Mouse (Mus musculus): Measurements from ENCODE around the gene Cxcr5. TPM values are rescaled to one million over a fixed set of nuclear protein-coding genes. Genes with fewer than 3 reads are reported as not detected.
"Not testable (repeated sequence)": the region's sequence is repeated elsewhere in the genome, so short reads cannot be mapped to it uniquely, and the experiment has no call there.

Gene Cxcr5
- polyA plus RNA-seq, 1 experiment from 2014 or later: 0.06 TPM

DNA sequence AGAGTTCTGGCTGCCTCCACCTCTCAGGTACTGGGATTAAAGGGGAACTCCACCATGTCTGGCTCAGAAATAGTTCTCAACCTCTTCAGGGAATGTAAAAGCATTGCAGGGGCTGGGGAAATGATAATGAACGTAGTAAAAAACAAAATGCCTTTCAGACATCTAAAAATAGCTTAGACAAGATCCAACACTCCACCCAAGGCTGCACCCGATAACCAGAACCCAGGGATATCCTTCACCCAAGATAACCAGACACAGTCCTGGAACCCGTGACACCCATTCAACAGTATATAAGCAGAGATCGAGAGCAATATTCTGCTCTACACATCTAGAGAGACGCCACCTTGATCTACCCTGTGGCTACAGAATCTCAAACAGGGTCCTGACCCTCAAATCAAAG, 18.4 kb upstream of the Cxcr5 start:
- 62% methylated on average over 5 of the region's 5 CpGs for WGBS (ENCODE audit: insufficient replicate concordance)
- Histone ChIP-seq H3K9ac (ENCODE audit: low read depth, low read length) (no peak overlapping the region), H3K27me3 (ENCODE audit: control insufficient read depth, insufficient read depth, low read length) (no peaks in the 10 kb centered on the region), H3K9me3 (replicated peaks; ENCODE audit: control insufficient read depth, low read length) (no peaks in the 10 kb centered on the region), H3K4me2 (no peak overlapping the region; the same call in 1 of the 2 replicates), H3K4me3 (ENCODE audit: low read depth, low read length) (no peak overlapping the region), H3K4me1 (ENCODE audit: control insufficient read depth, insufficient read depth, low read length) (peaks cover 2% of the 10 kb centered on the region; the same call in 1 of the 2 replicates), H3K27ac (ENCODE audit: low read depth, low read length) (no peak overlapping the region), H3K36me3 (ENCODE audit: control insufficient read depth, insufficient read depth, low read length) (no peaks in the 10 kb centered on the region)
- no peak for ATAC-seq (replicated peaks; ENCODE audit: insufficient number of reproducible peaks, low FRiP score, low TSS enrichment)

DNA sequence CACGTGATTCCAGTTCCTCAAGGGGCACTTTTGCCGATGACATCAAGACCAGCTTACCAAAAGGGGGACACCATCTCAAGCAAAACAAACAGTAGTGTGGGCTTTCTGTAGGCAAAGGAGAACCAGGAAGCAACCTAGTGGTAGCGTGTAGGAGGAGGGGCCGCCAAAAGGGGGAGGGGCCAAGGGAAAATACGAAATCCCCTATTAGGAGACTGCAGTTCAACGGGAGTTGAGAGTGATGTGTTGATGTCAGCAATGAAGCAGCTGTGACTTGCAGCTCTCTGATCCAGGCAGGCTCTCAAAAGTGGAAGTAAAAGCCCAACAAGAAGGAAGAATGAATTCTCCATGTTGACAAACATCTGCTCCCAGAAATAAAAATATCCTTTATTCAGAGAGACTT, 17.7 kb upstream of the Cxcr5 start:
- H3K36me3 ChIP-seq (ENCODE audit: control insufficient read depth, insufficient read depth, low read length): no peaks in the 10 kb centered on the region
- H3K27me3 ChIP-seq (ENCODE audit: control insufficient read depth, insufficient read depth, low read length): no peaks in the 10 kb centered on the region
- H3K9ac ChIP-seq (ENCODE audit: low read depth, low read length): no peak overlapping the region
- peaks cover 2% of the 10 kb centered on the region; the same call in 1 of the 2 replicates for H3K4me1 ChIP-seq (ENCODE audit: control insufficient read depth, insufficient read depth, low read length)
- no peak overlapping the region for H3K27ac ChIP-seq (ENCODE audit: low read depth, low read length)
- WGBS (ENCODE audit: insufficient replicate concordance): 22% methylated on average over 6 of the region's 6 CpGs
- no peak for ATAC-seq (replicated peaks; ENCODE audit: insufficient number of reproducible peaks, low FRiP score, low TSS enrichment)
- H3K4me3 ChIP-seq (ENCODE audit: low read depth, low read length): no peak overlapping the region
- H3K9me3 ChIP-seq (replicated peaks; ENCODE audit: control insufficient read depth, low read length): no peaks in the 10 kb centered on the region
- H3K4me2 ChIP-seq: peak overlapping the region; percentile 45

DNA sequence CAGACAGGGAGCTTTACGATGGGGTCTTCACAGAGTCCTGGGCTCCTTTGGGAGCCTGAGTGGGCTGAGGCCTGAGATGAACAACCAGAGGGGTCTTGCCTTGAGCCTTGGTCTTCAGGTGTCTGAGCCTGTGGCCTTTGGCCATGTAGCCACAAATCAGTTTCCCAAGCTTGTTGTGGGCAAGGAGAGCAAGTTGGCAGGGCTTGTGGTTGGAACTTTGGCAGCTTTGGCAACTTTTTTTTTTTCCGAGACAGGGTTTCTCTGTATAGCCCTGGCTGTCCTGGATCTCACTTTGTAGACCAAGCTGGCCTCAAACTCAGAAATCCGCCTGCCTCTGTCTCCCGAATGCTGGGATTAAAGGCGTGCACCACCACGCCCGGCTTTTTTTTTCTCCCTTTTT, 14.4 kb upstream of the Cxcr5 start:
- not testable (repeated sequence) for H3K27me3 ChIP-seq (ENCODE audit: control insufficient read depth, insufficient read depth, low read length); H3K9me3 ChIP-seq (replicated peaks; ENCODE audit: control insufficient read depth, low read length); H3K27ac ChIP-seq (ENCODE audit: low read depth, low read length); H3K4me3 ChIP-seq (ENCODE audit: low read depth, low read length); ATAC-seq (replicated peaks; ENCODE audit: insufficient number of reproducible peaks, low FRiP score, low TSS enrichment); H3K36me3 ChIP-seq (ENCODE audit: control insufficient read depth, insufficient read depth, low read length); H3K4me2 ChIP-seq; H3K9ac ChIP-seq (ENCODE audit: low read depth, low read length); H3K4me1 ChIP-seq (ENCODE audit: control insufficient read depth, insufficient read depth, low read length)
- WGBS (ENCODE audit: insufficient replicate concordance): 83% methylated on average over 7 of the region's 7 CpGs

DNA sequence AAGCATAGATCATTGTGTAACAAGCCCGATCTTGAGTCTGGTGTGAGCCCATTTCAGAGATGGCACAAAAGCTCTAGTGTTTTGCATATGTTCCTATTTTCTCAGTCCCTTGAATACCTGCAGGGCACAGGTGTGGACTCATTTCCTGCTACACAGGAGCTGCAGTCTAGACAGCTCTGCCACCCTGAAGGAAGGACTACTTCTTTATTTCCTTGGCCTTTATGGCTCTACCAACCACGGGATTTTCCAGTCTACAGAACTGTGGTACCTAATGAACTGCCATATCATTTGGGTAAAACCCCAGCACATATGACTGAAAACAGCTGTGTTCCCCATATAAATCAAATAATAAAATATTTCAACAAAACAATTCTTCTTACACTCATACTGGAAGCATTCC, 13.4 kb upstream of the Cxcr5 start:
- Histone ChIP-seq H3K27me3 (ENCODE audit: control insufficient read depth, insufficient read depth, low read length) (no peaks in the 10 kb centered on the region), H3K4me2 (no peak overlapping the region), H3K4me3 (ENCODE audit: low read depth, low read length) (no peak overlapping the region), H3K9me3 (replicated peaks; ENCODE audit: control insufficient read depth, low read length) (no peaks in the 10 kb centered on the region), H3K9ac (ENCODE audit: low read depth, low read length) (no peak overlapping the region), H3K4me1 (ENCODE audit: control insufficient read depth, insufficient read depth, low read length) (peaks cover 2% of the 10 kb centered on the region; the same call in 1 of the 2 replicates), H3K27ac (ENCODE audit: low read depth, low read length) (no peak overlapping the region), H3K36me3 (ENCODE audit: control insufficient read depth, insufficient read depth, low read length) (no peaks in the 10 kb centered on the region)
- no peak for ATAC-seq (replicated peaks; ENCODE audit: insufficient number of reproducible peaks, low FRiP score, low TSS enrichment)
- 91% methylated on average over 2 of the region's 2 CpGs for WGBS (ENCODE audit: insufficient replicate concordance)

DNA sequence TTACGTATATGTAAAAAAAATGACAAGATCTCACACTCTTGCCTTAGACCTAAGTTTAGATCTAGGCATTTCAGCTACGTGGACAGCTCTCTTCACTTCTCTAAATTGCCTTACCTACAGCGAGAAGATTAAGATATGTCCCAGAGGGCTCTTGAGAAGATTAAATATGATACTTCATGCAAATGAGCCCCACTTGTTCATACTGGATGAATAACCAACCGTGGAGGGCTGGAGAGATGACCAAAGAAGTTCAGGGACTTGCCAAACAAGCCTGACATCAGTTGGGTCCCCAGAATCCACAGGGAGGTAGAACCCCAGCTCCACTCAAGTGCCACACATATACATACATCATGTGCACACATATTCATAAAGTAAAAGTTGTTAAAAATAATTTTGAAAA, 11.6 kb upstream of the Cxcr5 start:
- no peak overlapping the region for H3K4me3 ChIP-seq (ENCODE audit: low read depth, low read length)
- no peak for ATAC-seq (replicated peaks; ENCODE audit: insufficient number of reproducible peaks, low FRiP score, low TSS enrichment)
- no peak overlapping the region for H3K27ac ChIP-seq (ENCODE audit: low read depth, low read length)
- WGBS (ENCODE audit: insufficient replicate concordance): 78% methylated on average over 4 of the region's 4 CpGs
- no peaks in the 10 kb centered on the region for H3K36me3 ChIP-seq (ENCODE audit: control insufficient read depth, insufficient read depth, low read length)
- no peaks in the 10 kb centered on the region for H3K4me1 ChIP-seq (ENCODE audit: control insufficient read depth, insufficient read depth, low read length)
- H3K9ac ChIP-seq (ENCODE audit: low read depth, low read length): no peak overlapping the region
- H3K27me3 ChIP-seq (ENCODE audit: control insufficient read depth, insufficient read depth, low read length): no peaks in the 10 kb centered on the region
- no peaks in the 10 kb centered on the region for H3K9me3 ChIP-seq (replicated peaks; ENCODE audit: control insufficient read depth, low read length)
- H3K4me2 ChIP-seq: no peak overlapping the region

DNA sequence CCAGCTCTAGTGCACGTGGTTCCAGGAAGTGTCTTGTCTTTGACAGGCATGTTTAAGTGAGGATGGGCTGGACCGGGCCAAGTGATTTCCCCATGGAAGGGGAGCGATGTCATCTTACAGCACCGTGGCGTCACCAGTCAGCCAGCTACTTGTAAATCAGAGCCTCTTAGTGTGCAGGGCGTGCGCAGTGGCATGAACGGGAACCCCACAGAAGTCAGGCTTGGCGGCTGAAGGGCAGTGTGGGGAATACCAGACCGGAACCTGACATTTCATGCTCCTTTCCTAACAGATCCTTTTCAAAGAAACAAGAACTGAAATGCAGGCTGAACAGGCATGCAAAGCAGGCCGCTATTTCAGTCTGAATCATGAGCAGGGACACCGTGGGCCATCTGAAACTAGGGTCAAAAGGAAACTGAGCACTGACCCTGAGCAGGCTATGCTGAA, 9.3 kb upstream of the Cxcr5 start:
- no peaks in the 10 kb centered on the region for H3K4me1 ChIP-seq (ENCODE audit: control insufficient read depth, insufficient read depth, low read length)
- H3K27me3 ChIP-seq (ENCODE audit: control insufficient read depth, insufficient read depth, low read length): no peaks in the 10 kb centered on the region
- no peak overlapping the region for H3K9ac ChIP-seq (ENCODE audit: low read depth, low read length)
- 82% methylated on average over 12 of the region's 12 CpGs for WGBS (ENCODE audit: insufficient replicate concordance)
- no peak for ATAC-seq (replicated peaks; ENCODE audit: insufficient number of reproducible peaks, low FRiP score, low TSS enrichment)
- H3K9me3 ChIP-seq (replicated peaks; ENCODE audit: control insufficient read depth, low read length): no peaks in the 10 kb centered on the region
- no peak overlapping the region for H3K27ac ChIP-seq (ENCODE audit: low read depth, low read length)
- no peaks in the 10 kb centered on the region for H3K36me3 ChIP-seq (ENCODE audit: control insufficient read depth, insufficient read depth, low read length)
- H3K4me2 ChIP-seq: no peak overlapping the region
- H3K4me3 ChIP-seq (ENCODE audit: low read depth, low read length): no peak overlapping the region

DNA sequence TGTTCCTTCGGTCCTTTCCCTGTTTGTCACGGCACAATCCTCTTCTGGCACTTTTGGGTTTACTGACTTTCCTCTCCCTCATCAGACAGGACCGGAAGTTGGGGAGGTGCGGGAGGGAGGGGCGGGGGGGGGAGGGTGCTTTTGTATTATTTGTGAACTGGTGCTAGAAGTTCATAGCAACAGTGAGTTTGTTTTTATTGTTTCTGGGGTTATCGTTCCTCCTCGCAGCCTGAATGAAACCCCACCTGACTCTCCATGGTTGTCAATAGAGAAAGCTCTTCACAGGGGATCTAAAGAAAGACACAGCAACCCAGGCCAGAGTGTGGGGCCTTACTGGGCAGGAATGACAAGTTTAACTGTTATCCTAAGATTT, 6.4 kb upstream of the Cxcr5 start:
- Histone ChIP-seq H3K9ac (ENCODE audit: low read depth, low read length) (no peak overlapping the region), H3K9me3 (replicated peaks; ENCODE audit: control insufficient read depth, low read length) (no peaks in the 10 kb centered on the region), H3K36me3 (ENCODE audit: control insufficient read depth, insufficient read depth, low read length) (no peaks in the 10 kb centered on the region), H3K4me2 (no peak overlapping the region), H3K4me3 (ENCODE audit: low read depth, low read length) (no peak overlapping the region), H3K27me3 (ENCODE audit: control insufficient read depth, insufficient read depth, low read length) (no peaks in the 10 kb centered on the region), H3K4me1 (ENCODE audit: control insufficient read depth, insufficient read depth, low read length) (no peaks in the 10 kb centered on the region), H3K27ac (ENCODE audit: low read depth, low read length) (no peak overlapping the region)
- WGBS (ENCODE audit: insufficient replicate concordance): 56% methylated on average over 7 of the region's 7 CpGs
- ATAC-seq (replicated peaks; ENCODE audit: insufficient number of reproducible peaks, low FRiP score, low TSS enrichment): no peak

DNA sequence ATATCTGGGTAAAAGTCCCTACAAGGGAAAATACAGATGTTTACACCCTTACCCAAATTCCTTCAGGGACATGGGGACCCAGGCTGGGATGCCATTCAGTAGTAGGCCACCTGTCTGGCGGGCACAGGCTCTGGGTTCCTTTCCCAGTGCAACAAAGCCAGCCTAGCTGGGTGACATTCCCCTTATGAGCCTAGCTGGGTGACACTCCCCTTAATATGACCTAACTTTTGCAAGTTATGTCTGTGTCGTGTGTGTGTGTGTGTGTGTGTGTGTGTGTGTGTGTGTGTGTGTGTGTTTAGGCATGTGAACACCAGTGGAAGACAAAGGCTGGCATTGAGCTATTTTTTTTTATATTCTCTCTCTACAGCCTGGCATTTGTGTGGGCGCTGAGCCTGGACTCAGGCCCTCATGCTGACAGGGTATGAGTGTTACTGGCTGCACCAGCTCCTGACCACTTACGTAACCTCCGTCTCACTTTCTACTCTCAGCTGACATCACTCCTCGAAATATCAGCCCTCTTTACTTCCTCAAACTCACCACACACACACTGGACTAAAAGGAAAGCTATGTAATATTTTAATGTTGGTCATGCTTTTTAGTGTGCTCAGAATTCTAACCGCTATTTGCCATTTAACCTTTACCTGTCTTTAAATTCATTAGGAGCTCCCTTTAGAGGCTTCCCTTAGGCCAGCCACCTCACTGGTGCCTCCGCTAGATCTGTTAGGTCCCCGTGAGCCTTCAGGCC, 5.8 kb upstream of the Cxcr5 start:
- H3K27ac ChIP-seq (ENCODE audit: low read depth, low read length): no peak overlapping the region
- H3K4me2 ChIP-seq: no peak overlapping the region

DNA sequence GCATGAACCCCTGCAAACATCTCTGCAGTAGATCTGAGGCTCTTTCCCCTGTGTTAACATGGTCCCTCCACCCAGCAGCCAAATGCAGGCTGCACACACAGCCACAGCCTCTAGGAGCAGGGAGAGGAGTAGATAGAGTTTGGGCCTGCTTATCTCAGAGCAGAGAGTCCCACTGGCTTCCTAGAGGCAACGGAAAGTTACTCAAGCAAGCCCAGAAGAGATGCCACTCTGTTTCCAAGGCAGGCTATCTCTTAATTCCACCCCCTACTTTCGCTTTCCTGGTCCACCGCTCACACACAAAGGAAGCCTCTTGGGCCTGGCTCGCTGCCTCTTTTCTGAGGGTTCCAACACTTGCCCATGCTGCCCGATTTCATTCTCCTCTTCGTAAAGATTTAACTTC, 3.7 kb upstream of the Cxcr5 start:
- ATAC-seq (replicated peaks; ENCODE audit: insufficient number of reproducible peaks, low FRiP score, low TSS enrichment): no peak
- Histone ChIP-seq H3K27ac (ENCODE audit: low read depth, low read length) (no peak overlapping the region), H3K36me3 (ENCODE audit: control insufficient read depth, insufficient read depth, low read length) (no peaks in the 10 kb centered on the region), H3K4me1 (ENCODE audit: control insufficient read depth, insufficient read depth, low read length) (no peaks in the 10 kb centered on the region), H3K4me2 (0 out of 2 replicates have a peak overlapping the region, but pooled peaks have one; percentile 2), H3K9ac (ENCODE audit: low read depth, low read length) (no peak overlapping the region), H3K4me3 (ENCODE audit: low read depth, low read length) (no peak overlapping the region), H3K9me3 (replicated peaks; ENCODE audit: control insufficient read depth, low read length) (no peaks in the 10 kb centered on the region), H3K27me3 (ENCODE audit: control insufficient read depth, insufficient read depth, low read length) (no peaks in the 10 kb centered on the region)
- 47% methylated on average over 6 of the region's 6 CpGs for WGBS (ENCODE audit: insufficient replicate concordance)

More for the DNA sequence above, 5.8 kb upstream of the Cxcr5 start:
- Histone ChIP-seq H3K27me3 (ENCODE audit: control insufficient read depth, insufficient read depth, low read length) (no peaks in the 10 kb centered on the region), H3K36me3 (ENCODE audit: control insufficient read depth, insufficient read depth, low read length) (no peaks in the 10 kb centered on the region), H3K9me3 (replicated peaks; ENCODE audit: control insufficient read depth, low read length) (no peaks in the 10 kb centered on the region), H3K9ac (ENCODE audit: low read depth, low read length) (no peak overlapping the region), H3K4me1 (ENCODE audit: control insufficient read depth, insufficient read depth, low read length) (no peaks in the 10 kb centered on the region), H3K4me3 (ENCODE audit: low read depth, low read length) (no peak overlapping the region)
- no peak for ATAC-seq (replicated peaks; ENCODE audit: insufficient number of reproducible peaks, low FRiP score, low TSS enrichment)
- 73% methylated on average over 9 of the region's 9 CpGs for WGBS (ENCODE audit: insufficient replicate concordance)

All from heart, embryonic 11.5 days (tissue).